Mouse (Mus musculus) thymus, postnatal 14 days (tissue): Measurements from ENCODE around the gene Satb1.
A peak's percentile ranks its signal among the peaks of the same experiment; 100 is the strongest.

Experiments
- DNase-seq: peaks from one replicate; pipeline ENCODE4 v3.0.0; 2021

Gene Satb1

DNA sequence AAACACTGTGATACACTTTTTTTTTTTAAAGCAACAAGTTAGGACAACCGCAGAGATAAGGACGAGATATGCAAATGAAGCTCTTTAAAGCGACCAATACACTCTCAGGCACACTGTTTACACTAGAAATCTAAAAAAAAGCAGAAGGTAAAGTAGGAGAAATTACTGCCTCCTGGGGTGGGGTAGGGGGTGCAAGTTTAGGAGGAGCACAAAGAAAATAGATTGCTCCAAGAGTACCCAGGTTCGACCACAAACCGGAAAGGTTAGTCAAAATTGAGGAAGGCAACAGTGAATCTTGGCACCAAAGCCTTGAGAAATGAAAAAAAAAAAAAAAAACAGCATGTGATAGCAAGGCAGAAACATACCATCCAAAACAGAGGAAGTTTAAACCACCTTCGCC lies 18.8 kb downstream of the Satb1 start:
- peak; percentile 43 for DNase-seq

GRCm38 (mm10) chr17:51813784-51814120 lies 19.3 kb downstream of the Satb1 start:
- DNase-seq: no peak

DNA sequence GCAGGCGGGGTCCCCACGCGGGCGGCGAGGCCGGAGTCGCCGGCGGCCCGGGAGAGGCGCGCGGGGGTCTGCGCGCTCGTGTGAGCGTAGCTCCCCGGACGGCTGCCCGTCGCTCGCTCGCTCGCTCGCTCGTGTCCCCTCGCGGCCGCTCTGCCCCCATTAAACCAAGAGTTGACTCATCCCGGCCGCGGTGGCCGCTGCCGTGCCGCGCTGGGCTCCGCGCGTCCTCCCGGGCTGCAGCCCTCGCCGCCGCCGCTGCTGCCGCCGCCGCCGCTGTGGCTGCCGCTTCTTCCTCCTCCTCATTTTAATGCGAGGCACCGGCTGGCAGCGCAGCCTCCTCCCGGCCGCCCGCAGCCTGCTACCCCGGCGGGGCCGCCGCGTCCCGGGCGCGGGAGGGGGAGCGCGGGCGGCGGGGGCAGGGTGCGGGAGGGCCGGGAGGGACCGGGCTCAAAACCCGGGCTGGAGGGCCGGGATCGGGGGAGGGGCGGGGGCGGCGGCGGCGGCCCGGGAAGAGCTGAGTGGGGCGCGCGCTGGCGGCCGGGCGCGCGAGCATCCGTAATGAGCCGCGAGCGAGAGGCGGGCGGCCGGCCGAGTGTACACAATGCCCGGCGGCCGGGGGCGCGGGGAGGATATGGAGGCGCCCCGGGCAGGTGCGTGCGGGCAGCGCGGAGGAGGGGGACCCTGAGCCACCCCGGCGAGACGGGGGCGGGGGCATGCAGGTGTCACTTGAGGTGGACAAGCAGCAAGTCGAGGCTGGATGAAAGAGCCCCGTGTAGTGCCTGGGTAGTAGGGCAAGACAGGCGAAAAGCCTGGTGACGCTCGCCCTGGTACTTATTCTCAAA lies 19.9 kb downstream of the Satb1 start:
- DNase-seq: peak; percentile 86

DNA sequence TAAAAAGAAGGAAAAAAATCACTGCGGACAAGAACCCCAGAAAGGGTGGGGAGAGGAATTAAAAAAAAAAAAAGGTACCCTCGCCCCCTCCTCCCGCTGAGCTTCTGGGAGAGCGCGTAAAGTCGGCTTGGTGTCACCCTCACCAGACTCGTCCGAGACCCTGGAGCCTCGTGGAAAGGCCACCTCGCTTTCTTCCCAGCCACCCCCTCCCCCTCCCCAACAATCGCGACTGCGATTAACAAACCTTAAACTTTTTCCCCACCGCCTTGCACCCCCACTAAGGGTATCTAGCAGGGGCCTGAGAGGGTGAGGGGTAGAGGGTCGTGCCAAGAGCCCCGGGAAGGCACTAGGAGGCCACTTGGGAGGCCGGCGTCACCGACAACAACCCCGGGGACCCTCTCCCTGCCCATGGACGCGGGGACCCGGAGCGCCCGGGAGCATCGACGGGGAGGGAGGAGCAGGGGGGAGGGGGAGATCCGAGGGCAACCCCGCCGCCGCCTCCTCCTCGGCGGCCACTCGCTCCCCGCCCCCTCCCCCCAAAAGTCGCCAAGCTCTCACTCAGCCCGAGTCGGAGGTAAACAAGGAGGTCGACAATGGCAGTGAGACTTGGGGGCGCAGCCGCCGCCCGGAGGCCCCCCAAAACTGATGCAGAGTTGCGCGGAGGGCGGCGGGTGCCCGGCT lies 20.7 kb downstream of the Satb1 start:
- DNase-seq: peak; percentile 67

- no peak for DNase-seq
These were observed 21.2 kb downstream of the Satb1 start for GRCm38 (mm10) chr17:51811911-51812260.

- peak; percentile 10 for DNase-seq
These were observed 21.8 kb downstream of the Satb1 start for GRCm38 (mm10) chr17:51811086-51811868.

GRCm38 (mm10) chr17:51807429-51807828 lies 25.7 kb downstream of the Satb1 start:
- DNase-seq: peak; percentile 6

DNA sequence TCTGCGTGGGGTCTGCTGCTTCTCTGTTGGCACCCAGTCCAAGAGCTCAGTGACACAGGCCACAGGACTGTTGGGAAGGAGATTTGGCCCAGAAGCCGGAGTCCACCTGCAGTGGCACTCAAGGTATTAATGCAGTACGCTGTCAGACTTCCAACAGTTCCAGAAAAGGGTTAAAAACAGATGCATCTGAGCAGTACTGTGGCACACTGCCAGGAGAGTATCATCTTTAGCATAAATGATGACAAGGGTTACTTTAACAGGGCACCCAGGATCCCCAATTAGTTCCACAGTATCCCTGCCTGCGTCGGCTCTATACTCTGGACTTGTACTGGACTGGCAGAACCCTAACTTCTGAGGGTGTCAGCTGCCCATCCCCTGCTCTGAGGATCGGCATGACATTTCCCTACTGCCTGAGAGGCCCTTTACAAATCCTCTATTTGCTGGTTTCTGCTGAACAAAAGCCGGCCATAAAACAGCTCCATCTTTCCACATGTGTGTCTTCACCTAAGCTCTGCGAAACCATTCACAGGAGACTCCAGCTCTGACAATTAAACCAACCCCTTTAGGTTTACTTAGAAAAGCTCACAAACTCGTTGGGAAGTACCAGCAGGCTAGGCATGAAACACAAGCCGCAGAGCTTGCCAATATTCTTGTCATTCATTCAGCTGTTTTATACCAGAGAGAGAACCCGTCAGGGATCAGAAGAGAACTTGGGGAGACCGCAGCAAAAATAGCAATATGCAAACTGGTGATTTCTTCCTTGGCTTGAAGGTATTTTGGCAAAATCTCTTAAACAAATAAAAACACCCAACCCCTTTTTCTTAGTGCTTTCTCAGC lies 26.7 kb downstream of the Satb1 start:
- peak; percentile 10 for DNase-seq

GRCm38 (mm10) chr17:51800208-51800607 lies 32.9 kb downstream of the Satb1 start:
- peak; percentile 3 for DNase-seq

GRCm38 (mm10) chr17:51796459-51796858 lies 36.6 kb downstream of the Satb1 start:
- peak; percentile 3 for DNase-seq

DNA sequence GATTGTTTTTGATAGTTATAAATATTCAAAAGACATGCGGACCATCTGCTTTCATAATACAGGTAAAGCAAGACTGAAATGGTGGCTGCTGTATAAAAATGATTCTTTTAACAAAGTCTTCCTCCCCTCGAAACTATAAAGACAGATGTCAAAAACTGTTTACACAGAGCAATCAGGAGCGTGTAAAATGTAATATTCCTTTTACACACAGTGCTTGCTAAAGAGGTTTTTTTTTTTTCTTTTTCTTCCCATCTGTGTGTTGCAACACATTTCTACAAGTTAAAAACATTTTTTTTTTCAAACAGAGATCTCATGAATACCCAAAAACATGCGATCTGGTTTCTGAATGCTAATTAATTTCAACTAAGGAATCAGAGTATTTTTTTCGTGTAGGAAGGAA lies 41.9 kb downstream of the Satb1 start:
- DNase-seq: no peak

GRCm38 (mm10) chr17:51790387-51791060 lies 42.6 kb downstream of the Satb1 start:
- DNase-seq: no peak

DNA sequence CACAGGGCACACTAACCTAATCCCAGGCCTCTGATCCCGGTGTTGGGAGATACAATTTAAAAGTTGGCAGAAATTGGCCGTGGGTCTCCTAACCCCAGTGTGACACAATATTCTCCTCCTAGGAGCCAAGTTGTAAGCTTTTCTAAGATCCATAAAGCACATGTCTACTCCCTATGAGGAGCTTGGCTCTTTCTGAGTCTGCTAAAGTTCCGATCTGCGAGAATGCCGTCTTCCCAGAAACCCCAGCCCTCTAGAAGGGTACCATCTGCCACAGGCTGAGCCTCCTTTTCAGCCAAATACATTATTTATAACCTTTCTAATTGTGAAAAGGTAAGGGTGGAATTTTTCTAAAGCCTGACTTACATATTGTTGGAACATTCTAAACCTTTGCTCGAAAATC lies 43.3 kb downstream of the Satb1 start:
- no peak for DNase-seq

DNA sequence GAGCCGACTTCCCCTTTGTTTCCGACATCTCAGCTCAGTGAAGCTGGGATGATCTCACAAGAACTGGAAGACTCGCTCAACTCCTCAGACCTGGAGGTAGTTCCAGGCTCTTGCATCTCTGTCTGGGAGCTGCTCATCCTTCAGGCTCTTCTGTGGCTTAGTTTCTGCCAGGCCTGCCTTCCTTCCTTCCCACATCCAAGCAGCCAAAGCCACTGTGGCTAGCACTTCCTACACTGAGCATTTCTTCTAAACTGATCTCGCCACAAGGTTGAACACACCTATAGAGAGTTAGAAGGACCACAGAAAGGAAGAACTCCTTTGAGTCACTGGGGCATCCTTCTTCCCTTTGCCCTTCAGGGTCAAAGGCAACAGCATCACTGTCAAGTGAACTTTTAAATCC lies 44.0 kb downstream of the Satb1 start:
- DNase-seq: no peak

- no peak for DNase-seq
These were observed 45.1 kb downstream of the Satb1 start for GRCm38 (mm10) chr17:51787955-51788354.

- DNase-seq: no peak
These were observed 47.0 kb downstream of the Satb1 start for GRCm38 (mm10) chr17:51786050-51786449.

DNA sequence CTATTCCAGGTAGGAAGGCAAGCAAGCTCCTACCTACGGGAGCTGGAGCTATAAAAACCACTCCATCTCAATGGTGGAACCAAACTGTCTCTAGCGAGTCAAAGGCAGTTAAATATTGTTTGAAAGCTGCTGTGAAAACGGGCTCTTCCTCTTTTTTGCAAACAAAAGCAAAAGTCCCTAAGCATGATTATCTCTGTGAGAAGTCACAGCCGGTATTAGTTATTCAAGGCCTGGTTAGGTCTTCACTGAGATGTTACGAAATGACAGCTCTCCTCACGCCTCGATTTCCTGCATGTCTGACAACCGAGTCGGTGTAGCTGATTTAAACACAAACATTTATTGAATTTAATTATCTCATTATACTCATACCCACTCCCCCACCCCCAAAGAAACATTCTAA lies 48.2 kb downstream of the Satb1 start:
- no peak for DNase-seq

DNA sequence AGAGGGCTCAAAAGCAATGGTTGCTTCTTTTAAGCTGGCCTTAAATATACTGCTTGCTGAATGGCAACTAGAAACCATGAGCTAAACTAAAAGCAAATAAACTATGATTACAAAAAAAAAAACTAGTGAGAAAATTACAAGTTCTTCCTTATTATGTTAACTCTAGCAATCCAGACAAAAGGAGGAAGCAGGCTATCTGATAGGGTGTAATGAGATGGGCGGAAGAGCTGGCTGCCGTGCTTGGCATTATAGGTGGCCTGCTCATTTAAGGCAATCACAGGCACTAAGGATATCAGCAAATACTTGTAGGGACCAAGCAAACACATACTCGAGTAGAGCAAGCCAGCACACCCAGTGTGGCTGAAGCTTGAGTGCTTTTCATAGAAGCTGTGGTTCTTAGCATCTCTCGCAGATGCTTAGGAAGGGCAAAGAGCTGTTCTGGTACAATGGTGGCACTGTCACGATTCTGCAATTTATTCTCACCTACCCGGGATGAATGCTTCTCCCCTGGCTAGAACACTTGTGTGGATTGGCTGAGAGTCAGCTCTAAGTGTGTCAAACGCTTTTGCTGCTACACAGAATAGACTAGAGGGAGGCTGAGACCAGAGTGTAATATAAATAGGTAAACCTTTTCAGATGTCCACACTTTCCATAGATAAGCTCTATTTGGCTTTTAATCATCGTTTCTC lies 49.4 kb downstream of the Satb1 start:
- DNase-seq: no peak

DNA sequence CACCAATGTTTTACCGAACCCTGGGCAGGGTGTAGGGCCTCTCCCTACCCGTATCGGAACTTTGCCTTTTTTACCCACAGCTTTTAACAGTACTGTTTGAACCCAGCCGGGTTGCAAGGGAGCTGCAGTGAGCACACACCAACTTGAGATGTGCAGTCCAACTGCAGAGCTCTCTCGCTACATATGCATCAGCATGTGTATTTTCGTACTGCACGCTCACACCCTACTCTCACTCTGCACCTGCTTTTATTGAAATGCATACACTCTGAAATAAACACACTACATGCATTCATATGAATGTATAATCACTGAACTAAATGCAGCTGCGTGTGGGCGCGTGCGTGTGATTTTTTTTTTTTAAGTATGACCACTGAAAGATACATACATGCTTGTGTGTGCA lies 53.1 kb downstream of the Satb1 start:
- no peak for DNase-seq

DNA sequence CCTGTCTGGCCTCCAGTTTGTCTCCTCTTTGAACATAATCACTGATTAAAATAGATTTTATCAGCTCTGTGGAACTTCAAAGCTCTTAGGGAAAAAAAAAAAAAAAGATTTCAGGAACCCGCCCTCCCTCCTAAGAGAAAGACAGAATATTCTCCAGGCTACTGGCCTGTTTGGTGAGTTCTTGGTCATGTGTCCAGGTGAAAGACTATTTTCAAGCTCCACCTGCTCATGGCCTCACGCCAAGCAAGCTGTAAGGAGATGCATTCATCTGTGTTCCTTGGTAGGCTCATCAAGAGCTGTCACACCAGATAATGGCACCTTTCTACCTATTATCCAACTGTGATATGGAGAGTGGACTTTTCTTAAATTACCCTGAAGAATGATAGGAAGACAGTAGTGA lies 54.1 kb downstream of the Satb1 start:
- DNase-seq: no peak

GRCm38 (mm10) chr17:51777813-51778212 lies 55.3 kb downstream of the Satb1 start:
- no peak for DNase-seq
